Mouse (Mus musculus) cortical plate, adult 2 months (tissue): Measurements from ENCODE around the gene Zdhhc18.

Source experiments
- CTCF ChIP-seq: fragments of 200-500 bp; IDR thresholded peaks from 2 replicates; pipeline ENCODE4 v1.5.1; 2011; ENCODE audit warnings: mild to moderate bottlenecking, control low read depth, low read length; ENCODE audit not compliant: insufficient read depth; ENCODE audit errors: extremely low read depth
- POLR2A ChIP-seq: fragments of 200-500 bp; IDR thresholded peaks from 2 replicates; pipeline ENCODE4 v1.6.1; 2011; ENCODE audit warnings: mild to moderate bottlenecking, low read length, control low read depth; ENCODE audit not compliant: insufficient read depth; ENCODE audit errors: extremely low read depth

GRCm38 (mm10) chr4:133604856-133605255, 45.1 kb downstream of the Zdhhc18 start:
- TF ChIP-seq POLR2A (no peak), CTCF (no peak)
